Comparison of ENCODE assay signal across 7 mouse cellular contexts in the genomic region with DNA sequence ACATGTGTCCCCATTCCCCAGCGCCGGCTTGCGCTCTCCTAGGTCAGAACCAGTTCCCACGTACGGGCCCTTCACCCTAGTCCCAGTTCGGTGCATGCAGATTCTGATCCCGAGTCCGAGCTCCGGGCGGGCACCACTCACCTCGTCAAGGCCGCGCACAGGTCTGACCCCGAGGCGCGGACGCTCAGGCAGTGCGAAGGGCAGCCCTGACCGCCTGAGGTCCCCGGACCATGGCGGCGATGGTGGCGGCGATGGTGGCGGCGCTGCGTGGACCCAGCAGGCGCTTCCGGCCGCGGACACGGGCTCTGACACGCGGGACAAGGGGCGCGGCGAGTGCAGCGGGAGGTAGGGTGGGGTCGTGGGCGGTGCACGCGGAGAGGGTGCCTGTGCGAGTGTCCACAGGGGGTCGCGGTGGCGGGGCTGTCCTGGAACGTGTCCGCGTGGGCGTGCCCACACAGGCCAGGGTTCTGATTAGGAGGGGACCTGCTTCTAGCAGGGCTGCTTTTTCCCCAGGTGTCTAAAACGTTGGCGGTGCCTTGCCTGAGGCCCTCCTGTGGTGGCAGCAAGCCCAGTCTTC. TPM values are rescaled to one million over a fixed set of nuclear protein-coding genes. Genes with fewer than 3 reads are reported as not detected.
DNase-seq lines count a peak whose midpoint lies in the region; ATAC-seq lines count a peak whose summit lies in the region.

Gene Txnrd2 (plus strand): TSS at position 170 of the 577 bp plus-strand sequence.

- under 1% methylated on average over 52 of the region's 52 CpGs for WGBS in limb, embryonic 12.5 days
- under 1% methylated on average over 51 of the region's 52 CpGs for WGBS in midbrain, embryonic 14.5 days

- H3K36me3 ChIP-seq in limb, embryonic 12.5 days = peaks cover 24% of the 10 kb centered on the region; the same call in 1 of the 2 replicates
- H3K36me3 ChIP-seq in midbrain, embryonic 14.5 days (ENCODE audit: control insufficient read depth, insufficient read depth, low read length) = peaks cover 7% of the 10 kb centered on the region

- no peaks in the 10 kb centered on the region for H3K9me3 ChIP-seq in limb, embryonic 12.5 days
- no peaks in the 10 kb centered on the region for H3K9me3 ChIP-seq in midbrain, embryonic 14.5 days (ENCODE audit: control insufficient read depth, low read length)

- peak within 1 kb of the TSS; percentile 86 for H3K9ac ChIP-seq in limb, embryonic 12.5 days (replicated peaks)
- peak within 1 kb of the TSS; percentile 89 for H3K9ac ChIP-seq in midbrain, embryonic 14.5 days (replicated peaks; ENCODE audit: low read length)

- ATAC-seq in granulocyte monocyte progenitor cell, adult 5-6 weeks (replicated peaks; ENCODE audit: poor library complexity, severe bottlenecking) = peak; percentile 81
- ATAC-seq in limb, embryonic 12.5 days (ENCODE audit: insufficient number of reproducible peaks, insufficient read depth, low FRiP score, low TSS enrichment, low read depth) = peak; percentile 66
- peak; percentile 87 for ATAC-seq in midbrain, embryonic 14.5 days (ENCODE audit: low FRiP score, low TSS enrichment)

- H3K4me3 ChIP-seq in limb, embryonic 12.5 days (replicated peaks) = peak within 1 kb of the TSS; percentile 89
- H3K4me3 ChIP-seq in midbrain, embryonic 14.5 days (replicated peaks; ENCODE audit: low read depth, low read length) = peak within 1 kb of the TSS; percentile 84

- peak; percentile 77 for DNase-seq in adrenal gland, adult 8-10 months
- peak; percentile 82 for DNase-seq in embryo, embryonic 9.5 days (ENCODE audit: extremely low spot score)
- peak; percentile 79 for DNase-seq in kidney, adult 11 months
- DNase-seq in midbrain, embryonic 14.5 days = peak; percentile 76
- peak; percentile 84 for DNase-seq in spleen, adult 12 weeks (ENCODE audit: low spot score)

- no peaks in the 10 kb centered on the region for H3K27me3 ChIP-seq in limb, embryonic 12.5 days
- H3K27me3 ChIP-seq in midbrain, embryonic 14.5 days (ENCODE audit: control insufficient read depth, insufficient read depth, low read length) = no peaks in the 10 kb centered on the region

- H3K4me2 ChIP-seq in limb, embryonic 12.5 days = peak within 1 kb of the TSS; percentile 83
- H3K4me2 ChIP-seq in midbrain, embryonic 14.5 days (ENCODE audit: low read length) = peak within 1 kb of the TSS; percentile 74

- H3K27ac ChIP-seq in limb, embryonic 12.5 days = peak within 1 kb of the TSS; percentile 76
- H3K27ac ChIP-seq in midbrain, embryonic 14.5 days (replicated peaks; ENCODE audit: low read depth, low read length) = peak within 1 kb of the TSS; percentile 70

- H3K4me1 ChIP-seq in limb, embryonic 12.5 days (replicated peaks) = peaks cover 26% of the 10 kb centered on the region
- H3K4me1 ChIP-seq in midbrain, embryonic 14.5 days (ENCODE audit: control insufficient read depth, insufficient read depth, low read length) = peaks cover 22% of the 10 kb centered on the region

RNA-seq across cellular contexts. Expression of gene Txnrd2, which starts in this region (rescaled TPM):
- 100 to 1,000 TPM in 2 of 4 experiments, 10 to 100 TPM in 2; 79.2 to 123 (median 103) TPM for total RNA-seq in adrenal gland, adult 8-10 months (2022)
- 13.1 and 28.8 TPM in 2 replicates for total RNA-seq in granulocyte monocyte progenitor cell, adult 5-6 weeks (2014; fragmentation: Nextera tagmentation)
- total RNA-seq in granulocyte monocyte progenitor cell, adult 5-6 weeks (2017) = 8.8 and 9.7 TPM in 2 replicates
- 23.1 and 26.1 TPM in 2 replicates for polyA plus RNA-seq in limb, embryonic 12.5 days (2016; fragmentation: Nextera tagmentation; extraction: Ambion mirVana)
- 24.9 and 28.7 TPM in 2 replicates for polyA plus RNA-seq in midbrain, embryonic 14.5 days (2014; fragmentation: Nextera tagmentation; extraction: Ambion mirVana)

Comparison
In these comparisons a context has a peak if more than half of its experiments do, and no peak if none do; other contexts are left out.
1. Peak in every context shown above with its lines: DNase-seq, ATAC-seq, H3K4me3 ChIP-seq and H3K27ac ChIP-seq.